Mouse (Mus musculus) thymus, adult 2 months (tissue): ENCODE results near the gene Majin.

Source experiments
- CTCF ChIP-seq: fragments of 200-500 bp; IDR thresholded peaks from 2 replicates; pipeline ENCODE4 v1.5.1; 2012; ENCODE audit warnings: mild to moderate bottlenecking, control low read depth, low read length, moderate library complexity, borderline replicate concordance; ENCODE audit not compliant: control insufficient read depth, poor library complexity, insufficient read depth; ENCODE audit errors: extremely low read depth
- POLR2A ChIP-seq: fragments of 200-500 bp; IDR thresholded peaks from 2 replicates; pipeline ENCODE4 v1.6.1; 2012; ENCODE audit warnings: mild to moderate bottlenecking, low read length, control low read depth, moderate library complexity; ENCODE audit not compliant: control insufficient read depth, poor library complexity, insufficient read depth; ENCODE audit errors: extremely low read depth

DNA sequence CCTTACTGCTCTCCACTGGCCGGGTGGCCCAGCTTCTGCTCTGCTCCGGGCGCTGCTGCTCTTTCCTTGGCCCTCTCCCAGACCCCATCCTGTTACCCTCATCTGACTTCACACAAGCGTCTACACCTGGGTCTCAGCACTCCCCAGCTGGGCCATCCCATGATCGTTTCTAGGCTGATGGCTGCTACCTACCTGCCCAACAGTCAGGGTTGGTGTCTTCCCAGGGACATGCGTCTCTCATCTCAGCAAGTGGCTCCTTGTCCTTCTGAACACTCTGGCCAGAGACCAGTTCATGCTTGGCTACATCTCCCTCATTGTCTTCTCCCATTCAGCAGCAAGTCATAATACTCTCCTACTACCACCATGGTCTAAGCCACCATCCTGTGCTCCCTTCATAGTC is 44.5 kb upstream of the Majin start:
- no peak for TF ChIP-seq CTCF
- no peak for TF ChIP-seq POLR2A
